Mouse (Mus musculus): Measurements from ENCODE around the gene Etl4. TPM values are rescaled to one million over a fixed set of nuclear protein-coding genes. Genes with fewer than 3 reads are reported as not detected.
"Not testable (repeated sequence)": the region's sequence is repeated elsewhere in the genome, so short reads cannot be mapped to it uniquely, and the experiment has no call there.

The Etl4 gene
- polyA plus RNA-seq, 2 experiments, result 2.2 to 2.3 TPM

DNA sequence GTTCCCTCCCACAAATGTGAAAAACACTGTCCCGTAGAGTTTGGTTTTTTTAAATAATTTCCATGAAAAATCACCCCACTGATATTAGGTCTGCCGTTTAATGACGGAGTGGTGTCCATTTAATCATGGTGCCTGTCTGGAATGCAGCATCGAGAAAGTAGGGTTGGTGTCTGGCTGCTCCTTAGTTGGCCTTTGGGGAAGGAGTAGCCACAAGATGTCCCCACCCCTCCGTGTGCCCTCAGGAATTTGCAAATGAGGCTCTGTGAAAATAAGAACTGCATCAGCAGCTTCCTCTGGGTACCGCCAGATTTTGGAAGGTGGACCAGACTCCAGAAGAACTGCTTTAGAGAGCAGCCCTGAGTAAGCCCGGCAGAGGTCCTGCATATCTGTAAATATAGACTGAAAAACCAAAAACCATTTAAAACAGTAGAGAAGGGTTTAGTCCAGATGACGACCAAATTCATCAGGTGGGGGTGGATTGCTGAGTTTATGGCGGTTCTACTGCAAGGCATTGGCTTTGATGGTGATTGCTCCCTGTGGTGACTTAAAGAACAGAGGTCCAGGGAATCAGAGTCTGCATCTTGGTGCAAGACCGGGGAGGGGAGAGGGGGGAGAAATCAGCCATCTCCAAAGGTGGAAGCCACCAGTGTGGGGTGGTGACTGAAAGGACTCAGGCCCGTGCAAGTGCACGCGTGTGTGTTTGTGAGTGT, 762.1 kb downstream of the Etl4 start:
- no peak overlapping the region for H3K4me2 ChIP-seq (ENCODE audit: low read depth)
- TF ChIP-seq EP300 (IDR thresholded peaks at IDR 0.05; ENCODE audit: low read depth) (no peak), CTCF (IDR thresholded peaks at IDR 0.05; ENCODE audit: low read depth) (no peak)
- no peak overlapping the region for H3K9ac ChIP-seq (replicated peaks)
- no peaks in the 10 kb centered on the region for H3K4me1 ChIP-seq (replicated peaks; ENCODE audit: control insufficient read depth in 2 of 2, insufficient read depth in 2 of 2, low read length in 1 of 2)
- no peaks in the 10 kb centered on the region for H3K27me3 ChIP-seq (ENCODE audit: control insufficient read depth, insufficient read depth, low read length)
- H3K27ac ChIP-seq, result no peak overlapping the region
- DNase-seq (ENCODE audit: low read depth in 3 of 3, low spot score in 3 of 3), result no peak
- ATAC-seq (ENCODE audit: insufficient read depth), result no peak
- no peaks in the 10 kb centered on the region for H3K36me3 ChIP-seq (replicated peaks; ENCODE audit: control insufficient read depth, insufficient read depth, low read depth)
- 50% methylated on average over 13 of the region's 13 CpGs for WGBS (ENCODE audit: insufficient replicate concordance)
- no peaks in the 10 kb centered on the region for H3K9me3 ChIP-seq (ENCODE audit: control insufficient read depth, low read length)
- no peak overlapping the region for H3K4me3 ChIP-seq (ENCODE audit: insufficient read depth in 1 of 2, low read depth in 2 of 2, low read length in 2 of 2)

DNA sequence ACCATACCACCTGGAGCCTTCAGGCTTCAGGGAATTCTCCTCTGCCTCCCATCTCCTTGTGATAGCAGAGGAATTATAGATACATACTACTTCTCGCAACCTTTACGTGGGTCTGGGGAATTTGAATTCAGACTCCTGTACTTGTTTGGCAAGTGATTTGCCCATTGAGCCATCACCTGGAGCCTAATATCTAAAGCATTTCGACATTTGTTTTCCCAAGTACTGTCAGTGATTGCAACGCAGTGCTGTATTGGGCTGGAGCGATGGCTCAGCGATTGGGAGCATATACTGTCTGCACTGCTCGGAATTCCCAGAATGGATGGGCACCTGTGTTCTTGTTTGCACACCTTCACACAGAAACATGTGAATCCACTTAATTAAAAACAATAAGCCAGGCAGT, 762.7 kb downstream of the Etl4 start:
- ATAC-seq (ENCODE audit: insufficient read depth), result no peak
- no peak overlapping the region for H3K27ac ChIP-seq
- no peak overlapping the region for H3K9ac ChIP-seq (replicated peaks)
- H3K4me2 ChIP-seq (ENCODE audit: low read depth), result no peak overlapping the region
- no peaks in the 10 kb centered on the region for H3K36me3 ChIP-seq (replicated peaks; ENCODE audit: control insufficient read depth, insufficient read depth, low read depth)
- 67% methylated on average over 7 of the region's 7 CpGs for WGBS (ENCODE audit: insufficient replicate concordance)
- H3K27me3 ChIP-seq (ENCODE audit: control insufficient read depth, insufficient read depth, low read length), result no peaks in the 10 kb centered on the region
- no peak for DNase-seq (ENCODE audit: low read depth in 3 of 3, low spot score in 3 of 3)
- H3K4me1 ChIP-seq (replicated peaks; ENCODE audit: control insufficient read depth in 2 of 2, insufficient read depth in 2 of 2, low read length in 1 of 2), result no peaks in the 10 kb centered on the region
- H3K9me3 ChIP-seq (ENCODE audit: control insufficient read depth, low read length), result no peaks in the 10 kb centered on the region
- no peak for TF ChIP-seq CTCF (IDR thresholded peaks at IDR 0.05; ENCODE audit: low read depth)
- no peak for TF ChIP-seq EP300 (IDR thresholded peaks at IDR 0.05; ENCODE audit: low read depth)
- H3K4me3 ChIP-seq (ENCODE audit: insufficient read depth in 1 of 2, low read depth in 2 of 2, low read length in 2 of 2), result no peak overlapping the region

GRCm38 (mm10) chr2:20672803-20673603, 763.4 kb downstream of the Etl4 start:
- no peak overlapping the region for H3K9ac ChIP-seq (replicated peaks)
- TF ChIP-seq CTCF (IDR thresholded peaks at IDR 0.05; ENCODE audit: low read depth) (peak; percentile 76), EP300 (IDR thresholded peaks at IDR 0.05; ENCODE audit: low read depth) (no peak)
- DNase-seq (ENCODE audit: low read depth in 3 of 3, low spot score in 3 of 3), result no peak
- ATAC-seq (ENCODE audit: insufficient read depth), result no peak
- no peaks in the 10 kb centered on the region for H3K4me1 ChIP-seq (replicated peaks; ENCODE audit: control insufficient read depth in 2 of 2, insufficient read depth in 2 of 2, low read length in 1 of 2)
- 51% methylated on average over 9 of the region's 9 CpGs for whole genome bisulfite sequencing (ENCODE audit: insufficient replicate concordance)
- no peak overlapping the region for H3K4me2 ChIP-seq (ENCODE audit: low read depth)
- no peak overlapping the region for H3K4me3 ChIP-seq (ENCODE audit: insufficient read depth in 1 of 2, low read depth in 2 of 2, low read length in 2 of 2)
- H3K36me3 ChIP-seq (replicated peaks; ENCODE audit: control insufficient read depth, insufficient read depth, low read depth), result no peaks in the 10 kb centered on the region
- no peak overlapping the region for H3K27ac ChIP-seq
- no peaks in the 10 kb centered on the region for H3K27me3 ChIP-seq (ENCODE audit: control insufficient read depth, insufficient read depth, low read length)
- H3K9me3 ChIP-seq (ENCODE audit: control insufficient read depth, low read length), result no peaks in the 10 kb centered on the region

DNA sequence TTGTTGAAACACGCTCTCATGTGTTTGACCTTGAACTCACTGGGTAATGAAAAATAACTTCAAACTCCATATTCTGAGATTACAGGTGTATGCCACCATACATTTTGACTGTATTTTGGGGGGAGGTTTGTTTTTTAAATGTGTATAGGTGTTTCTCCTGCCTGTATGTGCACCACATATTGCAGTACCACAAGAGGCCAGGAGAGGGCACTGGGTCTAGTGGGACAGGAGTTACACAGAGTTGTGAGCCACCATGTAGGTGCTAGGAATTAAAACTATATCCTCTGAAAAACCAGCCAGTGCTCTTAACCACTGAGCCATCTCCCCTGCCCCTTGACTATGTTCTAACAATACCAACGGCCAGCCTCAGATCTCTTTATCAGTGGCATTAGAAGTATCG, 766.8 kb downstream of the Etl4 start:
- 81% methylated on average over 3 of the region's 3 CpGs for WGBS (ENCODE audit: insufficient replicate concordance)
- peak; percentile 53; the same call in 1 of the 2 replicates for TF ChIP-seq CTCF (IDR thresholded peaks at IDR 0.05; ENCODE audit: low read depth)
- TF ChIP-seq EP300 (IDR thresholded peaks at IDR 0.05; ENCODE audit: low read depth), result no peak
- no peak overlapping the region for H3K4me3 ChIP-seq (ENCODE audit: insufficient read depth in 1 of 2, low read depth in 2 of 2, low read length in 2 of 2)
- H3K9ac ChIP-seq (replicated peaks), result no peak overlapping the region
- H3K4me2 ChIP-seq (ENCODE audit: low read depth), result no peak overlapping the region
- no peak overlapping the region for H3K27ac ChIP-seq
- no peaks in the 10 kb centered on the region for H3K9me3 ChIP-seq (ENCODE audit: control insufficient read depth, low read length)
- H3K4me1 ChIP-seq (replicated peaks; ENCODE audit: control insufficient read depth in 2 of 2, insufficient read depth in 2 of 2, low read length in 1 of 2), result no peaks in the 10 kb centered on the region
- ATAC-seq (ENCODE audit: insufficient read depth) (no peak), DNase-seq (ENCODE audit: low read depth in 3 of 3, low spot score in 3 of 3) (no peak)
- no peaks in the 10 kb centered on the region for H3K36me3 ChIP-seq (replicated peaks; ENCODE audit: control insufficient read depth, insufficient read depth, low read depth)
- no peaks in the 10 kb centered on the region for H3K27me3 ChIP-seq (ENCODE audit: control insufficient read depth, insufficient read depth, low read length)

DNA sequence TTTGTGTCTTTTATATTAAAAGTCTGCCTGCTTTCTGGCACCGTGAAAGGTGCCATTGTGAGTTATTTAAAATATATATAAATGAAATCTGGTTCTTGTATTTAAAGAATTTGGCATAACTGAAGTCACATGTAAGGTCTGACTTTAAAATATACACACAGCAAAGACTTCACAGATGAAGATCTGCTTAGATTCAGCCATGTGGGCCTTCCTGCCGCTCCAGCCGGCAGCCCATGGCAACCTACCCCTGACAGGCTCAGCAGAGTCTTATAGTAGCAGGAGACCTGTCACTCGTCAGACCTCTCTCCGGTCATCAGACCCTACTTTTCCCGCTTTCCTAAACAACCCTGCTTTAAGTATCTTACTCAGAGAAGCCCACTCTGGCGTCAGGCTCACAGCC, 769.2 kb downstream of the Etl4 start:
- Histone ChIP-seq H3K9me3 (ENCODE audit: control insufficient read depth, low read length) (no peaks in the 10 kb centered on the region), H3K27ac (no peak overlapping the region), H3K9ac (replicated peaks) (no peak overlapping the region), H3K4me2 (ENCODE audit: low read depth) (no peak overlapping the region), H3K4me1 (replicated peaks; ENCODE audit: control insufficient read depth in 2 of 2, insufficient read depth in 2 of 2, low read length in 1 of 2) (no peaks in the 10 kb centered on the region), H3K36me3 (replicated peaks; ENCODE audit: control insufficient read depth, insufficient read depth, low read depth) (no peaks in the 10 kb centered on the region), H3K4me3 (ENCODE audit: insufficient read depth in 1 of 2, low read depth in 2 of 2, low read length in 2 of 2) (no peak overlapping the region), H3K27me3 (ENCODE audit: control insufficient read depth, insufficient read depth, low read length) (no peaks in the 10 kb centered on the region)
- TF ChIP-seq EP300 (IDR thresholded peaks at IDR 0.05; ENCODE audit: low read depth) (no peak), CTCF (IDR thresholded peaks at IDR 0.05; ENCODE audit: low read depth) (no peak)
- WGBS (ENCODE audit: insufficient replicate concordance), result 60% methylated on average over 7 of the region's 7 CpGs
- ATAC-seq (ENCODE audit: insufficient read depth) (no peak), DNase-seq (ENCODE audit: low read depth in 3 of 3, low spot score in 3 of 3) (no peak)

GRCm38 (mm10) chr2:20682203-20682602, 772.6 kb downstream of the Etl4 start:
- not testable (repeated sequence) for H3K27me3 ChIP-seq (ENCODE audit: control insufficient read depth, insufficient read depth, low read length); H3K4me1 ChIP-seq (replicated peaks; ENCODE audit: control insufficient read depth in 2 of 2, insufficient read depth in 2 of 2, low read length in 1 of 2); H3K36me3 ChIP-seq (replicated peaks; ENCODE audit: control insufficient read depth, insufficient read depth, low read depth); H3K27ac ChIP-seq; ATAC-seq (ENCODE audit: insufficient read depth); H3K9me3 ChIP-seq (ENCODE audit: control insufficient read depth, low read length); DNase-seq (ENCODE audit: low read depth in 3 of 3, low spot score in 3 of 3); H3K9ac ChIP-seq (replicated peaks); H3K4me2 ChIP-seq (ENCODE audit: low read depth); H3K4me3 ChIP-seq (ENCODE audit: insufficient read depth in 1 of 2, low read depth in 2 of 2, low read length in 2 of 2)
- 64% methylated on average over 6 of the region's 6 CpGs for WGBS (ENCODE audit: insufficient replicate concordance)

All from liver, embryonic 14.5 days (tissue).